Comparison of ENCODE assay signal across 29 mouse cellular contexts in genomic region chr10:99443453-99444170, GRCm38 (mm10).
DNase-seq lines count a peak whose midpoint lies in the region; ATAC-seq and TF ChIP-seq lines count a peak whose summit lies in the region.
"Had no signal": no experiment of that assay in that cellular context is flagged by ENCODE, and none has a peak within 500 bp of the region (broad histone marks: within the 10 kb centered on the region; RNA-seq: fewer than 3 reads in every experiment).

No protein-coding gene starts in this region.

- TF ChIP-seq CTCF in MEL (IDR thresholded peaks at IDR 0.05 in 2 of 3, conservative IDR thresholded peaks at IDR 0.05 in 1 of 3; ENCODE audit: control insufficient read depth in 1 of 3, insufficient read depth in 1 of 3, low read depth in 2 of 3, low read length in 3 of 3, poor library complexity in 1 of 3, severe bottlenecking in 1 of 3), result no peak
- no peak for TF ChIP-seq CTCF in thymus, adult 2 months (IDR thresholded peaks at IDR 0.05; ENCODE audit: borderline replicate concordance, control insufficient read depth, extremely low read depth, insufficient read depth, low read length, poor library complexity)

- H3K9me3 ChIP-seq in MEL (replicated peaks; ENCODE audit: insufficient read depth, low read length), result no peaks in the 10 kb centered on the region
- H3K9me3 ChIP-seq in forebrain, embryonic 11.5 days (ENCODE audit: control insufficient read depth, low read length), result no peaks in the 10 kb centered on the region; the same call in 1 of the 2 replicates
- H3K9me3 ChIP-seq: forebrain, embryonic 15.5 days; midbrain, embryonic 12.5 days; neural tube, embryonic 13.5 days had no signal

- no peak for TF ChIP-seq POLR2A in MEL (IDR thresholded peaks at IDR 0.05; ENCODE audit: control insufficient read depth in 1 of 2, insufficient read depth in 1 of 2, low read depth in 1 of 2, low read length in 2 of 2, poor library complexity in 1 of 2)
- no peak for TF ChIP-seq POLR2A in thymus, adult 2 months (IDR thresholded peaks at IDR 0.05; ENCODE audit: control insufficient read depth, extremely low read depth, insufficient read depth, low read length, poor library complexity)

- no peak overlapping the region for H3K27ac ChIP-seq in MEL (ENCODE audit: control insufficient read depth, low read depth, low read length)
- H3K27ac ChIP-seq in thymus, adult 2 months (ENCODE audit: control insufficient read depth, insufficient read depth, low read length), result no peak overlapping the region
- no peak overlapping the region for H3K27ac ChIP-seq in forebrain, embryonic 11.5 days (ENCODE audit: low read depth, low read length)
- H3K27ac ChIP-seq: forebrain, embryonic 15.5 days; gastrocnemius, adult 2 months; hindbrain, embryonic 12.5 days; hindbrain, postnatal 0 days; kidney, postnatal 0 days; midbrain, embryonic 12.5 days; neural tube, embryonic 13.5 days had no signal

- H3K9ac ChIP-seq in MEL (ENCODE audit: control insufficient read depth, low read depth, low read length, poor library complexity, severe bottlenecking), result no peak overlapping the region
- H3K9ac ChIP-seq in forebrain, embryonic 11.5 days (ENCODE audit: low read length), result no peak overlapping the region
- H3K9ac ChIP-seq: forebrain, embryonic 15.5 days; hindbrain, embryonic 12.5 days; midbrain, embryonic 12.5 days; neural tube, embryonic 13.5 days had no signal

- no peak overlapping the region for H3K4me2 ChIP-seq in forebrain, embryonic 11.5 days (ENCODE audit: low read depth, low read length, severe bottlenecking)
- H3K4me2 ChIP-seq: forebrain, embryonic 15.5 days; hindbrain, embryonic 12.5 days; midbrain, embryonic 12.5 days; neural tube, embryonic 13.5 days had no signal

- WGBS in thymus, adult 2 months, result 83% methylated on average over 18 of the region's 18 CpGs
- WGBS in forebrain, embryonic 11.5 days, result 92% methylated on average over 18 of the region's 18 CpGs

- TF ChIP-seq RAD21 in MEL (IDR thresholded peaks at IDR 0.05; ENCODE audit: low read depth, low read length), result no peak

- DNase-seq in 416B (ENCODE audit: low read depth) (peak; percentile 44), MEL (ENCODE audit: low read depth, low spot score) (peak; percentile 36)
- no peak for DNase-seq in thymus, adult 2 months
- no peak for DNase-seq in forebrain, embryonic 11.5 days (ENCODE audit: low spot score)
- no peak for DNase-seq in spleen, postnatal 14 days (ENCODE audit: low spot score in 2 of 2)
- DNase-seq: adrenal gland, postnatal 25 days; cerebellum, adult 8-10 months; cerebellum, postnatal 25 days; gastrocnemius, adult 2 months; gastrocnemius, postnatal 36 days; heart, postnatal 14 days; kidney, adult 8-10 months; layer of hippocampus, adult 9-11 months; lung, adult 2 months; lung, postnatal 14 days; retina, postnatal 1 day; right cerebral cortex, postnatal 14 days; thymus, postnatal 25 days had no signal

- peaks cover 0 to 5% of the 10 kb centered on the region in 2 experiments; a peak in 1 of 4 replicates for H3K4me1 ChIP-seq in MEL (ENCODE audit: control insufficient read depth in 1 of 2, insufficient read depth in 2 of 2, low read length in 2 of 2)
- peaks cover 3% of the 10 kb centered on the region for H3K4me1 ChIP-seq in thymus, adult 2 months (replicated peaks; ENCODE audit: control insufficient read depth, insufficient read depth, low read length)
- H3K4me1 ChIP-seq in forebrain, embryonic 11.5 days (replicated peaks; ENCODE audit: control insufficient read depth, insufficient read depth, low read length), result no peaks in the 10 kb centered on the region
- H3K4me1 ChIP-seq: megakaryocyte, embryonic 14.5 days had no signal

- no peak for TF ChIP-seq EP300 in MEL (IDR thresholded peaks at IDR 0.05; ENCODE audit: low read depth in 1 of 2, low read length in 2 of 2)

- H3K79me2 ChIP-seq in MEL (ENCODE audit: control insufficient read depth, insufficient read depth, low read length, poor library complexity), result no peaks in the 10 kb centered on the region

- H3K4me3 ChIP-seq in MEL (ENCODE audit: control insufficient read depth in 1 of 2, insufficient read depth in 1 of 2, low read depth in 2 of 2, low read length in 2 of 2), result no peak overlapping the region
- no peak overlapping the region for H3K4me3 ChIP-seq in thymus, adult 2 months (ENCODE audit: control insufficient read depth, insufficient read depth, low read length)
- no peak overlapping the region for H3K4me3 ChIP-seq in forebrain, embryonic 11.5 days (ENCODE audit: low read depth, low read length)
- H3K4me3 ChIP-seq: forebrain, embryonic 15.5 days; gastrocnemius, adult 2 months; hindbrain, embryonic 12.5 days; megakaryocyte, embryonic 14.5 days; midbrain, embryonic 12.5 days; neural tube, embryonic 13.5 days had no signal

- peaks cover 0 to 3% of the 10 kb centered on the region in 2 experiments; a peak in 1 of 4 replicates for H3K36me3 ChIP-seq in MEL (ENCODE audit: control insufficient read depth in 1 of 2, insufficient read depth in 2 of 2, low read length in 2 of 2)
- H3K36me3 ChIP-seq in thymus, adult 2 months (ENCODE audit: control insufficient read depth, insufficient read depth, low read length), result no peaks in the 10 kb centered on the region
- H3K36me3 ChIP-seq in forebrain, embryonic 11.5 days (ENCODE audit: control insufficient read depth, insufficient read depth, low read length), result no peaks in the 10 kb centered on the region
- H3K36me3 ChIP-seq: forebrain, embryonic 15.5 days; hindbrain, embryonic 12.5 days; midbrain, embryonic 12.5 days; neural tube, embryonic 13.5 days had no signal

- no peaks in the 10 kb centered on the region for H3K27me3 ChIP-seq in MEL (ENCODE audit: control insufficient read depth in 1 of 2, insufficient read depth in 2 of 2, low read length in 2 of 2)
- no peaks in the 10 kb centered on the region for H3K27me3 ChIP-seq in thymus, adult 2 months (ENCODE audit: control insufficient read depth, insufficient read depth, low read length)
- H3K27me3 ChIP-seq in forebrain, embryonic 11.5 days (ENCODE audit: control insufficient read depth, insufficient read depth, low read length), result no peaks in the 10 kb centered on the region
- H3K27me3 ChIP-seq: CH12.LX; forebrain, embryonic 15.5 days; hindbrain, embryonic 12.5 days; megakaryocyte, embryonic 14.5 days; midbrain, embryonic 12.5 days; neural tube, embryonic 13.5 days had no signal

- peak; percentile 72 for ATAC-seq in common myeloid progenitor, adult 5-6 weeks (replicated peaks; ENCODE audit: low read depth, poor library complexity, severe bottlenecking)
- ATAC-seq in megakaryocyte progenitor cell, adult 5-6 weeks (replicated peaks; ENCODE audit: poor library complexity), result peak; percentile 79
- no peak for ATAC-seq in forebrain, embryonic 11.5 days (replicated peaks; ENCODE audit: low FRiP score)
- ATAC-seq: forebrain, embryonic 15.5 days; hindbrain, postnatal 0 days; intestine, embryonic 16.5 days had no signal

TF ChIP-seq in MEL, 35 proteins besides CTCF, POLR2A, EP300 and RAD21:
- TF ChIP-seq POLR2AphosphoS2 (IDR thresholded peaks at IDR 0.05; ENCODE audit: low read length) (no peak), SMC3 (IDR thresholded peaks at IDR 0.05; ENCODE audit: low read depth, low read length) (no peak), CHD2 (IDR thresholded peaks at IDR 0.05; ENCODE audit: low read length) (no peak), UBTF (IDR thresholded peaks at IDR 0.05; ENCODE audit: borderline replicate concordance, insufficient read depth, low read depth, low read length) (no peak), ZMIZ1 (IDR thresholded peaks at IDR 0.05; ENCODE audit: low read depth, low read length) (no peak)
TF ChIP-seq in MEL: peak in this region for 0.

Comparison
In these comparisons a context has a peak if more than half of its experiments do, and no peak if none do; other contexts are left out.
1. DNase-seq: peak in 416B (single experiment) and MEL (single experiment); none in thymus, adult 2 months (single experiment), forebrain, embryonic 11.5 days (single experiment) and spleen, postnatal 14 days (0 of 2).